Mouse (Mus musculus): Measurements from ENCODE around the gene Trim66. TPM values are rescaled to one million over a fixed set of nuclear protein-coding genes. Genes with fewer than 3 reads are reported as not detected.

Trim66 gene
- polyA plus RNA-seq, 1 experiment from 2014 or later, result 1.4 TPM

DNA sequence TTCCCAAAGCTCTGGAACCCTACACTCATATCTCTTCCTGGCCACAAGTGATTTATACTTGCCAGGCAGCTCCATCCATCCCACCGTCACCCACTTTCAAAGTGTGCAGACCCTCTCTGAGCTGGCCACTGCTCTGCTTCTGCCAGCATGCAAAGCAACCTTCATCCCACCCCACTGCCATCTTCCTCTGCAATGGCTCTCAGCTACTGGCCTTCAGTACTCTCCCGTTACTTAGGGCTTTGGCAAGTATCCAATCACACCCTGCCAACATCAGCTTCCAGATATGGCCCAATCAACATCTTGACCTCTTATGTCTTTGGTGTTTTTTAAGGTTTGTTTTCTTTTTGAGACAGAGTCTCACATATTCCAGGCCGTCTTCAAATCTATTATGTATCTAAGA, 30.0 kb downstream of the Trim66 start:
- no peak for ATAC-seq
- 81% methylated on average over 3 of the region's 3 CpGs for WGBS
- H3K36me3 ChIP-seq (ENCODE audit: control insufficient read depth, insufficient read depth, low read length), result no peaks in the 10 kb centered on the region
- no peaks in the 10 kb centered on the region for H3K9me3 ChIP-seq (ENCODE audit: control insufficient read depth, low read length)
- H3K4me2 ChIP-seq (ENCODE audit: low read length), result no peak overlapping the region
- H3K27me3 ChIP-seq (replicated peaks; ENCODE audit: control insufficient read depth, insufficient read depth, low read length), result no peaks in the 10 kb centered on the region
- no peaks in the 10 kb centered on the region for H3K4me1 ChIP-seq (ENCODE audit: control insufficient read depth, insufficient read depth, low read depth, low read length)
- H3K4me3 ChIP-seq (ENCODE audit: low read length), result no peak overlapping the region
- H3K27ac ChIP-seq (ENCODE audit: low read depth, low read length), result no peak overlapping the region
- H3K9ac ChIP-seq (ENCODE audit: low read depth, low read length), result no peak overlapping the region

DNA sequence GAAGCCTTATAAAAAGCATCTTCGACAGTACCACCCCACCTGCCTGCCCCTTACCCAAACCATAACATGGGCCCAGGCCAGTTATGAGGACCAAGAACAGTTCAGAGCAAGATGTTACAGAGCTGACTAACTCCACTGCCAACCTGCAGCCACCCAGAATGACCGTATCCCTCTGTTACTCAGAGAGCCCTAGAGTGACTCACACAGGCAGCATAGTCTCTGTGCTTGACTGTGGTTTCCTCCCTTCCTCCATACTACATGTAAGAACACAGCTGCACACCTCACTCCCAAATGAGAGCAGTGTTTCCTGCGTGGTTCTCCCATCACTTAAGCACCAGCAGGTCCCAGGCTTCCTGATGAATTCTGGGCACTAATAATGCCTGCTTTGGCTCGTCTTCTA, 37.2 kb downstream of the Trim66 start:
- Histone ChIP-seq H3K9ac (ENCODE audit: low read depth, low read length) (no peak overlapping the region), H3K27ac (ENCODE audit: low read depth, low read length) (no peak overlapping the region), H3K9me3 (ENCODE audit: control insufficient read depth, low read length) (no peaks in the 10 kb centered on the region), H3K36me3 (ENCODE audit: control insufficient read depth, insufficient read depth, low read length) (no peaks in the 10 kb centered on the region), H3K4me2 (ENCODE audit: low read length) (no peak overlapping the region), H3K4me3 (ENCODE audit: low read length) (no peak overlapping the region), H3K27me3 (replicated peaks; ENCODE audit: control insufficient read depth, insufficient read depth, low read length) (no peaks in the 10 kb centered on the region), H3K4me1 (ENCODE audit: control insufficient read depth, insufficient read depth, low read depth, low read length) (no peaks in the 10 kb centered on the region)
- WGBS, result 72% methylated on average over 4 of the region's 4 CpGs
- no peak; the same call in 1 of the 2 replicates for ATAC-seq

DNA sequence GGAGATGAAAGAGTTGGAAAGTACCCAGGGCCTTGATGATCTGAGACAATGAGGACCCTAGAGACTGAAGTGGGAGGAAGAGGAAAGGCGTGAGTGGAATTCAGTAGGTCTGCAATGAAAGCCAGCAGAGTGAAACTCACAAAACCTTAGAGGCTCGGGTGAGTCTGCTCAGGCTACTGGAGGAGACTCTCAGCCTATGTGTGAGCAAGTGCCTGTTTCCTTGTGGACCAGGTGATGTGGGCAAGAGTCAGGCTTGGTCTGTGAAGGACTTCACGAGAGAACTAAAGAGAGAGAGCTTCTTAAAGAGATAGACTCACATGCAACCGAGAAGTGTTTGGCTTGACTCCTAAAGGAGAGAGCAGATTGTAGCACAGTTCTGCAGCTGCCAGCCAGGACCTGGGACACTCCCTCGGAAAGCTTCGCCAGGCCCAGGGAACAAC, 39.7 kb downstream of the Trim66 start:
- H3K4me2 ChIP-seq (ENCODE audit: low read length), result no peak overlapping the region
- H3K9me3 ChIP-seq (ENCODE audit: control insufficient read depth, low read length), result no peaks in the 10 kb centered on the region
- H3K4me1 ChIP-seq (ENCODE audit: control insufficient read depth, insufficient read depth, low read depth, low read length), result no peaks in the 10 kb centered on the region
- no peaks in the 10 kb centered on the region for H3K27me3 ChIP-seq (replicated peaks; ENCODE audit: control insufficient read depth, insufficient read depth, low read length)
- H3K4me3 ChIP-seq (ENCODE audit: low read length), result no peak overlapping the region
- no peak overlapping the region for H3K9ac ChIP-seq (ENCODE audit: low read depth, low read length)
- no peaks in the 10 kb centered on the region for H3K36me3 ChIP-seq (ENCODE audit: control insufficient read depth, insufficient read depth, low read length)
- 0 out of 2 replicates have a peak, but pooled peaks have one; percentile 27 for ATAC-seq
- 49% methylated on average over 6 of the region's 6 CpGs for WGBS
- peak overlapping the region; percentile 14; the same call in 1 of the 2 replicates for H3K27ac ChIP-seq (ENCODE audit: low read depth, low read length)

DNA sequence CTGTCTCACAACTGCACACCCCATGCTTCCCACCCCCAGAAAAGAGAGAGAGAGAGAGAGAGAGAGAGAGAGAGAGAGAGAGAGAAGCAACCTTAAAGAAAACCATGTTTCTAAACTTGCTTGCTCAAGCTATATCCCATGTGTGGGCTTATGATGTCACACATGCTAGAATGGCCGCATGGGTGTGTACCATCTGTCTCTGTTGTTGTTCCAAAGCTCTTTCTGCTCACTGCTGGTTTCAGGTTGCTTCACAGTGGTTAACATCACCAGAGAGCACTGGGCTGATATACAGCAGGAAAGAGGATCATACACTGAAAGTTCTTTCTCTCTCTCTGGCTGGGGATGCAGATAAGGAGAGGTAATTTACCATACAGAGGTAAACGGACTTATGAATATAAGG, 40.3 kb downstream of the Trim66 start:
- WGBS, result 60% methylated on average over 2 of the region's 2 CpGs
- H3K4me1 ChIP-seq (ENCODE audit: control insufficient read depth, insufficient read depth, low read depth, low read length), result no peaks in the 10 kb centered on the region
- H3K4me3 ChIP-seq (ENCODE audit: low read length), result no peak overlapping the region
- H3K4me2 ChIP-seq (ENCODE audit: low read length), result no peak overlapping the region
- no peaks in the 10 kb centered on the region for H3K9me3 ChIP-seq (ENCODE audit: control insufficient read depth, low read length)
- no peaks in the 10 kb centered on the region for H3K27me3 ChIP-seq (replicated peaks; ENCODE audit: control insufficient read depth, insufficient read depth, low read length)
- no peak overlapping the region for H3K27ac ChIP-seq (ENCODE audit: low read depth, low read length)
- no peaks in the 10 kb centered on the region for H3K36me3 ChIP-seq (ENCODE audit: control insufficient read depth, insufficient read depth, low read length)
- H3K9ac ChIP-seq (ENCODE audit: low read depth, low read length), result no peak overlapping the region
- peak; percentile 43; the same call in 1 of the 2 replicates for ATAC-seq

DNA sequence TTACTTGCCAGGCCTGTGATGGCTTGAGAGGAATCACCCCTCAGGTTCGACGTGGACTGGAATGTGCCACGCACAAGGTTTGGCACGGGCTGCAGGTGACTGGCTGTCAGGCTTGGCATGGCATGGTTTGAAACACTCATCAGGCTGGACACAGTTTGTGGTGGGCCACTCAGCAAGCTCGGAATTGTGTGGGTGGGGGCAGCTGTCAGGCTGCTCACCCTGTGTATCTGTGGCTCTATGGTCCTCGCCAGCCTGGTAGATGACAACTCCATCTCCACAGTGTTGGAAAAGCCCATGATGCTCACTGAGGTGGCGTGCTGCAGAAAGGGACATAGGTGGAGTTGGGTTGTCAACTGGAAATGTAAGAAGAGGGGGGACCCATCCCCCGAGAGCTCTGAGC, 47.2 kb downstream of the Trim66 start:
- no peaks in the 10 kb centered on the region for H3K36me3 ChIP-seq (ENCODE audit: control insufficient read depth, insufficient read depth, low read length)
- no peaks in the 10 kb centered on the region for H3K27me3 ChIP-seq (replicated peaks; ENCODE audit: control insufficient read depth, insufficient read depth, low read length)
- no peaks in the 10 kb centered on the region for H3K9me3 ChIP-seq (ENCODE audit: control insufficient read depth, low read length)
- H3K4me2 ChIP-seq (ENCODE audit: low read length), result no peak overlapping the region
- no peak for ATAC-seq
- H3K4me3 ChIP-seq (ENCODE audit: low read length), result no peak overlapping the region
- no peak overlapping the region for H3K27ac ChIP-seq (ENCODE audit: low read depth, low read length)
- H3K9ac ChIP-seq (ENCODE audit: low read depth, low read length), result no peak overlapping the region
- WGBS, result 88% methylated on average over 8 of the region's 8 CpGs
- no peaks in the 10 kb centered on the region for H3K4me1 ChIP-seq (ENCODE audit: control insufficient read depth, insufficient read depth, low read depth, low read length)

DNA sequence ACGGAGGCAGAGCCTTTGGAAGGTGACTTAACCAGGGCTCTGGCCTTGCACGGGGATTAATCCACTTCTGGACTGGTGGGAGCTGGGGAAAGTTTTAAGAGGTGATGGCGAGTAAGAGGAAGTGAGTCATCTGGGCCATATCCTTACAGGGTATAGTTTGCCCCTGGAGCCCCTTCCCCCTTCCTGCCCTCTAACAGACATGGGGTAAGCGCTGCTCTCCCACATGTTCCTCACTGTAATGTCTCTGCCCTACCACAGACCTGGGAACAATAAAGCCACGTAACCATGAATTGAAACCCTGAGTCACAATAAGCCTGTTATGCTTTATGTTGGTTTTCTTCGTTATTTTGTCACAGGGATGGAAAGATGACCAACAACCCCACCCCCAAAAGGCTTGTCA, 51.4 kb downstream of the Trim66 start:
- no peak overlapping the region for H3K27ac ChIP-seq (ENCODE audit: low read depth, low read length)
- H3K4me3 ChIP-seq (ENCODE audit: low read length), result no peak overlapping the region
- H3K4me2 ChIP-seq (ENCODE audit: low read length), result no peak overlapping the region
- no peak for ATAC-seq
- 83% methylated on average over 6 of the region's 6 CpGs for WGBS
- no peaks in the 10 kb centered on the region for H3K36me3 ChIP-seq (ENCODE audit: control insufficient read depth, insufficient read depth, low read length)
- no peak overlapping the region for H3K9ac ChIP-seq (ENCODE audit: low read depth, low read length)
- no peaks in the 10 kb centered on the region for H3K9me3 ChIP-seq (ENCODE audit: control insufficient read depth, low read length)
- H3K4me1 ChIP-seq (ENCODE audit: control insufficient read depth, insufficient read depth, low read depth, low read length), result no peaks in the 10 kb centered on the region
- no peaks in the 10 kb centered on the region for H3K27me3 ChIP-seq (replicated peaks; ENCODE audit: control insufficient read depth, insufficient read depth, low read length)

DNA sequence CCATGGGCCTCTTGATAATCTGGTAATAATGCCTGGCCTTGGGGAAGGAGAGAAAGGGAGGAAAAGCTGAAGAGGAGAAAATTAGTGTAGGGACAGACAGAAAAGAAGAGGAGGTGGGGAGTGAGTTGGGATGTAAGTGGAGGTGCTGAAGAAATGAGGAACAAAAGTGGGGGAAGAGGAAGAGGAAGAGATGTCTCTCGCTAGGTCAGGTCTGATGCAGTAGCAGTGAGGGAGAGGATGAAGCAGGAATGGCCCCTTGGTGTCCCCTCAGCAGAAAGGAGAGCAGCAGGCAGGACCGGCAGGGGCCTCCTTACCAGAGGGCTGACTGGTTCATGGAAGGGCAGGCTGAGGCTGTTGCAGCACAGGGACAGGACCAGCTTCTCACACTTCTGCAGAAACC, 52.2 kb downstream of the Trim66 start:
- H3K27ac ChIP-seq (ENCODE audit: low read depth, low read length), result no peak overlapping the region
- no peak for ATAC-seq
- no peaks in the 10 kb centered on the region for H3K27me3 ChIP-seq (replicated peaks; ENCODE audit: control insufficient read depth, insufficient read depth, low read length)
- H3K9ac ChIP-seq (ENCODE audit: low read depth, low read length), result no peak overlapping the region
- no peaks in the 10 kb centered on the region for H3K9me3 ChIP-seq (ENCODE audit: control insufficient read depth, low read length)
- no peaks in the 10 kb centered on the region for H3K4me1 ChIP-seq (ENCODE audit: control insufficient read depth, insufficient read depth, low read depth, low read length)
- 86% methylated on average over 2 of the region's 2 CpGs for WGBS
- no peak overlapping the region for H3K4me2 ChIP-seq (ENCODE audit: low read length)
- no peaks in the 10 kb centered on the region for H3K36me3 ChIP-seq (ENCODE audit: control insufficient read depth, insufficient read depth, low read length)
- H3K4me3 ChIP-seq (ENCODE audit: low read length), result no peak overlapping the region

DNA sequence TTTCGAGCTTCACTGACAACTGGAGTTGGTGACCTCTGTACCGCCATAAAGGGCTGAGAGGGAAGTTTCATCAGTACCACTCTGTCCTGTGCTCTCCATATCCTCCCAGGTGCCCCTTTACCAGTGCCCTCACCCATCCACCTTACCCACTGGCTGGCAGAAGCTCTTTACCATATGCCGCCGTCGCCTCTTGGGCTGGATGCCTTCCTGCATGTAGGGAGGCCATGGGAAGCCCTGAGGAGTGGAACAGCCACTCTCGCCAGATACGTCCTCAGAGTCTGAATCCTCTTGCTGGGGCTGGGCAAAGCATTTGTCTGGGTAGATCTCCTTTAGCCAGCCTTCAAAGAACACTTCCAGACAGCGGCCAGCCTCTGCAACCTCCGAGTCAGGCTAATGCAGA, 53.1 kb downstream of the Trim66 start:
- no peak overlapping the region for H3K9ac ChIP-seq (ENCODE audit: low read depth, low read length)
- WGBS, result 94% methylated on average over 9 of the region's 9 CpGs
- H3K27ac ChIP-seq (ENCODE audit: low read depth, low read length), result no peak overlapping the region
- ATAC-seq, result no peak
- H3K4me3 ChIP-seq (ENCODE audit: low read length), result no peak overlapping the region
- no peaks in the 10 kb centered on the region for H3K9me3 ChIP-seq (ENCODE audit: control insufficient read depth, low read length)
- H3K27me3 ChIP-seq (replicated peaks; ENCODE audit: control insufficient read depth, insufficient read depth, low read length), result no peaks in the 10 kb centered on the region
- no peak overlapping the region for H3K4me2 ChIP-seq (ENCODE audit: low read length)
- H3K36me3 ChIP-seq (ENCODE audit: control insufficient read depth, insufficient read depth, low read length), result no peaks in the 10 kb centered on the region
- no peaks in the 10 kb centered on the region for H3K4me1 ChIP-seq (ENCODE audit: control insufficient read depth, insufficient read depth, low read depth, low read length)

DNA sequence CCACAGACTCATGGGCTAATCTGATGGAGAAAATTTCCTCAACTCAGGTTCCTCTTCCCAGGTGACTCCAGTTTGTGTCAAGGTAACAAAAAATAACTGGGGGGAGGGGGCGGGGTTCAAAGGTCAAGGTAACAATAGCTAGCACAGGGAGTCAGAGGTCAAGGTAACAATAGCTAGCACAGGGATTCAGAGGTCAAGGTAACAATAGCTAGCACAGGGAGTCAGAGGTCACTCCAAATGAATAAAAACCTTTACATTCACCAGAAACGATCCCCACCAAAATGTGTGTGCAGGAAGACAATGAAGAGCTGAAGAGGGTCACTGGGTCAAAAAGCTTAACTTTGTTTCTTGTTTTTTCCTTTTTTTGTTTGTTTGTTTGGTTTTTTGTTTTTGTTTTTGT, 59.9 kb downstream of the Trim66 start:
- H3K9me3 ChIP-seq (ENCODE audit: control insufficient read depth, low read length), result no peaks in the 10 kb centered on the region
- no peak overlapping the region for H3K9ac ChIP-seq (ENCODE audit: low read depth, low read length)
- no peaks in the 10 kb centered on the region for H3K36me3 ChIP-seq (ENCODE audit: control insufficient read depth, insufficient read depth, low read length)
- H3K4me3 ChIP-seq (ENCODE audit: low read length), result no peak overlapping the region
- 48% methylated on average over 2 of the region's 2 CpGs for WGBS
- no peak for ATAC-seq
- H3K4me2 ChIP-seq (ENCODE audit: low read length), result no peak overlapping the region
- H3K4me1 ChIP-seq (ENCODE audit: control insufficient read depth, insufficient read depth, low read depth, low read length), result no peaks in the 10 kb centered on the region
- no peak overlapping the region for H3K27ac ChIP-seq (ENCODE audit: low read depth, low read length)
- H3K27me3 ChIP-seq (replicated peaks; ENCODE audit: control insufficient read depth, insufficient read depth, low read length), result no peaks in the 10 kb centered on the region

DNA sequence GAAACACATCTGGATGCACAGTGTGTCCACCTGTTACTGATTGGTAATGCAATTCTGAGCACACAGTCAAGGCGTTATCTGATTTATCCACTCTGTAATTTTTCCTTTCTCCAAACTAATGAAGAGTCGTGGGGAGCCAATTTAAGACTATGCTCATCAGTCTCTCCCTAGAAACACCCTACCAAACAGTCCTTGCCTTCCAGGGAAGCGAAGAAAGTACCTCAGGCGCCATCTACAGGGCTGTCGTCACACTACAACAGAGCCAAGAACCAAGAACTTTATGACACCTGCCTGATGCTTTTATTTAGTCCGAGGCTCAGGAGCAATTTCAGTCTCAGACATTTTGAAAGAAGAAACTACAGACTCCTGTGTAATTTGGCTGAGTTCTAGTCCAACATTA, 62.9 kb downstream of the Trim66 start:
- H3K27ac ChIP-seq (ENCODE audit: low read depth, low read length), result no peak overlapping the region
- H3K4me3 ChIP-seq (ENCODE audit: low read length), result no peak overlapping the region
- H3K27me3 ChIP-seq (replicated peaks; ENCODE audit: control insufficient read depth, insufficient read depth, low read length), result no peaks in the 10 kb centered on the region
- peak; percentile 62 for ATAC-seq
- no peaks in the 10 kb centered on the region; the same call in 1 of the 2 replicates for H3K4me1 ChIP-seq (ENCODE audit: control insufficient read depth, insufficient read depth, low read depth, low read length)
- no peak overlapping the region for H3K9ac ChIP-seq (ENCODE audit: low read depth, low read length)
- no peaks in the 10 kb centered on the region for H3K36me3 ChIP-seq (ENCODE audit: control insufficient read depth, insufficient read depth, low read length)
- 8% methylated on average over 6 of the region's 6 CpGs for WGBS
- H3K9me3 ChIP-seq (ENCODE audit: control insufficient read depth, low read length), result no peaks in the 10 kb centered on the region
- no peak overlapping the region for H3K4me2 ChIP-seq (ENCODE audit: low read length)
